ENCODE assay signal across 30 mouse cellular contexts in the genomic region with DNA sequence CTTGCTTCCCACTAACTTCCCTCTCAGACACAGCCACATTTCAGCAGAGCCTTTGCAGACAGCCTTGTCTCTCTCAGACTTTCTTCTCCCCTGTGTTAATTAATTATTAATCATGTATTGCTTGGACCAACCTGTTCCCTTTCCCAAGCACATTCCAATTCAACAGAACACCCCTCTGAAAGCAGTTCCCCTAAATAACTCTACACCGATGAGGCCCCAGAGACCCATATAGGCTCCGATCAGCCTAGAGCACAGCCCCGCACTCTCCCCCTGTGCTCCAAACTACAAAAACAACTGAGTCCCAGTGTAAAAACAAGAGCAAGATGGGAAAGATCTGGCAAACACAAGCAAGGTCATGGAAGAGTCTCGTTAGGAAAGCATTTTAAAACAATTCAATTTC. TPM values are rescaled to one million over a fixed set of nuclear protein-coding genes. Genes with fewer than 3 reads are reported as not detected.
DNase-seq lines count a peak whose midpoint lies in the region; ATAC-seq lines count a peak whose summit lies in the region.
"Had no signal": no experiment of that assay in that cellular context is flagged by ENCODE, and none has a peak within 500 bp of the region (broad histone marks: within the 10 kb centered on the region; RNA-seq: fewer than 3 reads in every experiment).

No protein-coding gene starts in this region.

- no peak overlapping the region for H3K27ac ChIP-seq in midbrain, embryonic 11.5 days (ENCODE audit: low read depth, low read length)
- H3K27ac ChIP-seq in midbrain, embryonic 15.5 days = no peak overlapping the region
- H3K27ac ChIP-seq in liver, embryonic 16.5 days (ENCODE audit: low read length) = no peak overlapping the region
- H3K27ac ChIP-seq: embryonic facial prominence, embryonic 10.5 days; forebrain, embryonic 10.5 days; hindbrain, postnatal 0 days; left cerebral cortex, adult 2 months; midbrain, embryonic 13.5 days had no signal

- H3K9me3 ChIP-seq in midbrain, embryonic 11.5 days (ENCODE audit: control insufficient read depth, low read length) = no peaks in the 10 kb centered on the region
- no peaks in the 10 kb centered on the region for H3K9me3 ChIP-seq in midbrain, embryonic 15.5 days
- H3K9me3 ChIP-seq in liver, embryonic 16.5 days (replicated peaks; ENCODE audit: control insufficient read depth, low read length) = no peaks in the 10 kb centered on the region
- H3K9me3 ChIP-seq: embryonic facial prominence, embryonic 10.5 days; forebrain, embryonic 10.5 days; G1E; midbrain, embryonic 13.5 days had no signal

- no peaks in the 10 kb centered on the region for H3K4me1 ChIP-seq in midbrain, embryonic 11.5 days (ENCODE audit: control insufficient read depth, insufficient read depth, low read length)
- H3K4me1 ChIP-seq in midbrain, embryonic 15.5 days = no peaks in the 10 kb centered on the region
- H3K4me1 ChIP-seq in liver, embryonic 16.5 days (ENCODE audit: control insufficient read depth, low read depth, low read length) = no peaks in the 10 kb centered on the region
- H3K4me1 ChIP-seq: embryonic facial prominence, embryonic 10.5 days; forebrain, embryonic 10.5 days; midbrain, embryonic 13.5 days had no signal

- no peak overlapping the region for H3K4me3 ChIP-seq in midbrain, embryonic 11.5 days (ENCODE audit: low read depth, low read length)
- H3K4me3 ChIP-seq in midbrain, embryonic 15.5 days = no peak overlapping the region
- H3K4me3 ChIP-seq in liver, embryonic 16.5 days (ENCODE audit: low read depth, low read length) = no peak overlapping the region
- H3K4me3 ChIP-seq: embryonic facial prominence, embryonic 10.5 days; forebrain, embryonic 10.5 days; left cerebral cortex, adult 2 months; midbrain, embryonic 13.5 days had no signal

- 82% methylated on average over 4 of the region's 4 CpGs for WGBS in midbrain, embryonic 11.5 days
- 76% methylated on average over 4 of the region's 4 CpGs for WGBS in midbrain, embryonic 15.5 days
- WGBS in liver, embryonic 16.5 days (ENCODE audit: insufficient replicate concordance) = 59% methylated on average over 4 of the region's 4 CpGs

- DNase-seq in kidney, adult 9 months = peak; percentile 55
- no peak for DNase-seq in kidney, postnatal 36 days
- DNase-seq in midbrain, embryonic 11.5 days (ENCODE audit: low spot score, missing footprints) = peak; percentile 79
- DNase-seq in kidney, postnatal 14 days = peak; percentile 29
- DNase-seq in ovary, adult 18-20 months (ENCODE audit: low spot score) = no peak
- DNase-seq: adrenal gland, adult 2 months; B cell, adult 2 months; cerebellum, adult 11-12 months; cerebellum, postnatal 10 days; gastrocnemius, postnatal 14 days; heart, adult 11 months; heart, postnatal 14 days; left cerebral cortex, postnatal 4 days; lung, embryonic 14.5 days; right cerebral cortex, adult 18-20 months; right cerebral cortex, postnatal 4 days; thymus, adult 2 months; thymus, postnatal 4 days had no signal

- H3K9ac ChIP-seq in midbrain, embryonic 11.5 days (ENCODE audit: low read length) = no peak overlapping the region
- H3K9ac ChIP-seq in midbrain, embryonic 15.5 days = no peak overlapping the region
- no peak overlapping the region for H3K9ac ChIP-seq in liver, embryonic 16.5 days (ENCODE audit: low read depth, low read length)
- H3K9ac ChIP-seq: lung, embryonic 14.5 days; midbrain, embryonic 13.5 days had no signal

- H3K36me3 ChIP-seq in midbrain, embryonic 11.5 days (ENCODE audit: control insufficient read depth, insufficient read depth, low read length) = no peaks in the 10 kb centered on the region
- no peaks in the 10 kb centered on the region for H3K36me3 ChIP-seq in midbrain, embryonic 15.5 days (replicated peaks)
- no peaks in the 10 kb centered on the region for H3K36me3 ChIP-seq in liver, embryonic 16.5 days (ENCODE audit: control insufficient read depth, insufficient read depth)
- H3K36me3 ChIP-seq: embryonic facial prominence, embryonic 10.5 days; forebrain, embryonic 10.5 days; G1E; midbrain, embryonic 13.5 days had no signal

- ATAC-seq in midbrain, embryonic 11.5 days (ENCODE audit: low FRiP score) = no peak
- no peak for ATAC-seq in midbrain, embryonic 15.5 days (replicated peaks)
- no peak for ATAC-seq in liver, embryonic 16.5 days (ENCODE audit: low read depth)
- ATAC-seq: forebrain, embryonic 16.5 days; hindbrain, postnatal 0 days; midbrain, embryonic 13.5 days had no signal

- no peaks in the 10 kb centered on the region for H3K27me3 ChIP-seq in midbrain, embryonic 11.5 days (ENCODE audit: control insufficient read depth, insufficient read depth, low read length)
- H3K27me3 ChIP-seq in midbrain, embryonic 15.5 days (replicated peaks) = no peaks in the 10 kb centered on the region
- no peaks in the 10 kb centered on the region for H3K27me3 ChIP-seq in liver, embryonic 16.5 days (ENCODE audit: control insufficient read depth, insufficient read depth, low read depth, low read length)
- H3K27me3 ChIP-seq: CH12.LX; midbrain, embryonic 13.5 days; Patski had no signal

- no peak overlapping the region for H3K4me2 ChIP-seq in midbrain, embryonic 11.5 days
- H3K4me2 ChIP-seq in midbrain, embryonic 15.5 days = no peak overlapping the region
- peak overlapping the region; percentile 31 for H3K4me2 ChIP-seq in liver, embryonic 16.5 days (ENCODE audit: low read depth, low read length)
- H3K4me2 ChIP-seq: heart, embryonic 11.5 days; lung, embryonic 14.5 days; midbrain, embryonic 13.5 days had no signal

RNA-seq across cellular contexts. Expression of a gene that starts 16.8 kb away (rescaled TPM):
- polyA plus RNA-seq in midbrain, embryonic 11.5 days (2014; fragmentation: Nextera tagmentation; extraction: Ambion mirVana) = 45.7 and 48.5 TPM in 2 replicates
- polyA plus RNA-seq in midbrain, embryonic 15.5 days (2015; fragmentation: Nextera tagmentation; extraction: Ambion mirVana) = 38.5 and 38.9 TPM in 2 replicates
- 4.9 and 5.2 TPM in 2 replicates for polyA plus RNA-seq in liver, embryonic 16.5 days (2015; fragmentation: Nextera tagmentation; extraction: Ambion mirVana)
- polyA plus RNA-seq: G1E had no signal

RNA-seq across cellular contexts. Expression of a gene that starts 56.5 kb away (rescaled TPM):
- polyA plus RNA-seq in midbrain, embryonic 11.5 days (2014; fragmentation: Nextera tagmentation; extraction: Ambion mirVana) = 1.9 and 2.3 TPM in 2 replicates
- polyA plus RNA-seq in midbrain, embryonic 15.5 days (2015; fragmentation: Nextera tagmentation; extraction: Ambion mirVana) = 6.9 and 7.0 TPM in 2 replicates
- polyA plus RNA-seq in liver, embryonic 16.5 days (2015; fragmentation: Nextera tagmentation; extraction: Ambion mirVana) = 0.40 and 0.69 TPM in 2 replicates
- polyA plus RNA-seq: G1E had no signal

Comparison
In these comparisons a context has a peak if more than half of its experiments do, and no peak if none do; other contexts are left out.
1. DNase-seq: peak in kidney, adult 9 months (single experiment), midbrain, embryonic 11.5 days (single experiment) and kidney, postnatal 14 days (single experiment); none in kidney, postnatal 36 days (0 of 2) and ovary, adult 18-20 months (single experiment).